Mouse (Mus musculus) right cerebral cortex, postnatal 4 days (tissue): ENCODE data around the gene Actl7b.

Source experiments
- DNase-seq: peaks from one replicate; pipeline ENCODE4 v3.0.0-alpha.2; 2022

The Actl7b gene

DNA sequence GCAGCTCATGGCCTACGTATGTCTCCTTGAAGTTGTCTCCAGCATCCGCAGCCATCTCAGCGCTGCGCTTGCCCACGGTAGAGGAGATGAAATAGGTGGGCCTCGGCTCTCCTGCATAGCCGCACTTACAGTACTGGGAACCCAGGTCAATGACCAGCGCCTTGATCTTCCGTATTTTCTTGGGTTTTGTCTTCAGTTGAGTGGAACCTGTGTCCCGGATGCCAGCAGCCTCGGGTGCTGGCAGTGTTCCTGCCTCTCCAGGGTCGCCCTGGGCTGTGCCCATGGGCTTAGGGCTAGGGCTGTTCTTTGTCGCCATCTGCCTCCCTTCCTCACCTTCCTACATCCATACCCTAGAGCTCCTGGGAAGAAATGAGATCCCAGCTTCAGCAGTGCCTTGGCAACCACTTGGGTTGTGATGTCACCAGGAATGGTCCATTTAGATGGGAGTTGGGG, at the start of gene Actl7b:
Gene Actl7b, minus strand, starts transcription at position 403 of the 453 bp plus-strand sequence.
- no peak for DNase-seq

DNA sequence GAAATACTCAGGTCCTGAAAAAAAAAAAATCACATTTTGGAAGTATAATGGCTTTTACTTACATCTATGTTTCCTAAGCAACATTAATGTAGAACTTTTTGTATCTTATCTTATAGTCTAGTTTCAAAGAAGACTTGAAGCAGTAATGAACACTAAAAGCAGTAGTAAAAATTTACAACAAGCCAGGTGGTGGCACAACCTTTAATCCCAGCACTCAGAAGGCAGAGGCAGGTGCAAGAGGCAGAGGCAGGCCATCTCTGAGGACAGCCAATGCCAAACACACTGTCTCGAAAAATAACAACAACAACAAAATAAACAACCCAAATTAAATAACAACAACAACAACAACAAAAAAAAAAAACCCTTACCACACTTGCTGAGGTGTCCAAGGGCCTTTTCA, 29.8 kb upstream of the Actl7b start:
- DNase-seq: no peak

DNA sequence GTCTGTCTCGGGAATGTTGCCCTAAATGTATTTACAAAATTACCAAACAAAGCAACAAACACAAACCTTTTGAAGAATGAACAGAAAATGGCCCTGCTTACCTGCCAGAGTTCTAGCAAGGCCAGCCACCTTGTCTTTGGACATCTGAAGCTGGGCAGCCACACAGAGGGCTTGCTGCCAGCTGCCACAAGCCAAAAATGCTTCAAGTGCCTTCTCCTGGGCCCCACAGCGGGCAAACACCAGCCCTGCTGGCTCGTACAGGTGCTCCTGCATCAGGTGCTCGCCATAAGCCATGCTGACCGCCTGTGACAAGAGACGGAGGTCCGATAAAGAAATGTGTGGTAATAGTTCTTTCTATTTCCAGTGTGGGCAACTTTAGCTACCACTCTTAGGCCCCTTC, 27.7 kb upstream of the Actl7b start:
- DNase-seq: no peak

DNA sequence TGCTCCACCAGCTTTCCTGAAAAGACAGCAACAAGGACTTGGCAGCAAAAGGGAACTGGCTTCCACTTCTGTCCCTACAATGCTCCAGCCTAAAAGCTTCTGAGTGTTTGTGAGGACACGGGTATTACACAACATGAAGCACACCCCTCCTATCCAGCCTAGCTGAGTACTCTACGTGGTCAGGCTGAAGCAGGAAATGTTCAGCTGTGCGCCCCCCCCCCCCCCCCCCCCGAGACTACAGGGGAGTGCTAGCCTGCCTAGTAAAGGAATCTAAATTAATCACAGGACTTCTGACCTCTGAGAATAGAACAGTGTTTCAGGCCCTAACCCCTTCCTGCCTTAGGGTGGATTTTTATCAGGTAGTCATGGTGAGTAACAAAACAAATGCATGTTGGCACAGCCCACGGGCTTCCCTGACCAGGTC, 26.6 kb upstream of the Actl7b start:
- DNase-seq: no peak

- DNase-seq: no peak
Measured at GRCm38 (mm10) chr4:56757693-56758092, 16.4 kb upstream of the Actl7b start.

DNA sequence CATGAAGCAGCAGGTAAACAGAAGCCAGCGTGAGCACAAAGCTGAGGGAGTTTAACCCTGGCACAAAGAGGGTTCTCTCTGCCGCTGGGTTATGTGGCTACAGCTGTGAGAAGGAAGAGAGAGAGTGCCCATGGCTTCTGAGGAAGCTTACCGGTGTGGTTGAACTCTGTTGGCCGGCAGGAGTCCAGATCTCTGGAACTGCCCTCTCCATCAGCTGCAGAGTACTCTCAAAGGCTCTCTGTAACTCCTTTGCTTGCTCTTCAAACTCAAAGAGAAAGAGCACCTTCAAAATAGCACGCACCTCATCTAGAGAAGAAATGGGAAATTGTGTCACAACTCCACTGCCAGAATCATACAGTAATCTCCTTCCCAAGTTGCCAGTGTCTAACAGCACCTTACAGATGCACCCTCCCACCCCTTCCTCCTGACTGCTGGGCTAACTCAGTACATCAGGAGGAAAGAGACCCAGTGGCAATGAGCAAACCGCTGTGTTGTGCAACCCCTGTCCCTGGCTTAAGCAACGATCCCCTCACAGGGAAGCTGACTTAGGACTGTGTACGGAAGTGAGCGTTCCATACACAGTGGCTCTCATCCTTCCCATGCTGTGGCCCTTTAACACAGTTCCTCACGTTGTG, 15.8 kb upstream of the Actl7b start:
- DNase-seq: no peak

- no peak for DNase-seq
Measured at GRCm38 (mm10) chr4:56756021-56756420, 14.8 kb upstream of the Actl7b start.

DNA sequence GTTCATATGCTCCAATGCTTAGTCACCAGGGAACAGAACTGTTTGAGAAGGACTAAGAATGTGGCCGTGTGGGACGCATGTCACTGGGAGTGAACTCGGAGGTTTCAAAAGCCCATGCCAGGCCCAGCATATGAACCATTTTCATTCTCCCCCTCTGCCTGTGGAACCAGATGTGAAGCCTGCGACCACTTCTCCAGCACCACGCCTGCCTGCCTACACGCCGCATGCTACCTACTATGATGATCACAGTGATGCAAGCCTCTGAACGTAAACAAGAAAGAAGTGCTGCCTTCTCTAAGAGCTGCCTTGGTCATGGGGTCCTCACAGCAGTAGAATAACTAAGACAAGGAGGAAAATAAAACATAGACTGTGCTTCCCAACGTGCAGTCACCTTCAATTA, 6.2 kb upstream of the Actl7b start:
- no peak for DNase-seq

DNA sequence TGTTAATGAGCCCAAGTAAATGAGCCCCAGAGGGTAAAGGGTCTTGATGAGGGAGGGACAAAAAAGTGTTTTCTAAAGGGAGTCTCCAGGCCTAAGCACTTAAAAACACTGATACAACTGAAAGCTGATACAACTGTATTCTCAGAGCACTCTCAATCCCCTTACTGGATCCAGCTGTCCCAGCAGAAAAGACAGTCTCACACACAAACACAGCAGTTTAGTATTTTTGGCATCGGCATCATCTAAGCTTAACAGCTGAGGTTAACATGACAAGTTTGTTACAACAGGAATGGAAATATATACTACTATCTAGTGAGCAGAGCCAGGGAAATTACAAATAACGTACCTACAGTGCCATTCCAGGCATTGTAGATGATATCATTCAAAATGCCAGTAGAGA, 5.1 kb upstream of the Actl7b start:
- DNase-seq: no peak

DNA sequence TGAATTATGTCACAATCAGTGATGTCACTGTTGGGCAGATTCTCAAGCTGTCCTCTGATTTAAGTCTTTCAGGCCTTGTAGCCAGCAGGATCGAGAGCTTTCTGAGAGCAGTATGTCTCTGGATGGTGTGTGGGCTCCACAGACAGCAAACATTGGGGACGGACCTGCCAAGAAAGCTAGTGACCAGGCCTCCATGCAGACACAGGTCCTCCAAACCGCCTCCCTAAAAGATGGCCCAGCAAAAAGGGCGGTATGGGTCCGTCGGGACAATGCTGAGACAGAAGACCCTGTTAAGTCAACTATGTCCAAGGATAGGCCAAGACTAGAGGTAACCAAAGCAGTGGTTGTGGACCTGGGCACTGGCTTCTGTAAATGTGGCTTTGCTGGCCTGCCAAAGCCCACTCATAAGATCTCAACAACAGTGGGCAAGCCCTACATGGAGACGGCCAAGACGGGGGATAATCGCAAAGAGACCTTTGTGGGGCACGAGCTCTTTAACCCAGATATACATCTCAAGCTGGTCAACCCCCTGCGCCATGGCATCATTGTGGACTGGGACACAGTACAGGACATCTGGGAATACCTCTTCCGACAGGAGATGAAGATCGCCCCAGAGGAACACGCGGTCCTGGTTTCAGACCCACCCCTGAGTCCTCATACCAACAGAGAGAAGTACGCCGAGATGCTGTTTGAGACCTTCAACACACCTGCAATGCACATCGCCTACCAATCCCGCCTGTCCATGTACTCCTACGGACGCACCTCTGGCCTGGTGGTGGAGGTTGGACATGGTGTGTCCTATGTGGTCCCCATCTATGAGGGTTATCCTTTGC, 2.3 kb upstream of the Actl7b start, which contains the start of gene Actl7a:
Gene Actl7a, plus strand, starts transcription at position 51 of the 833 bp plus-strand sequence.
- no peak for DNase-seq

- no peak for DNase-seq
Measured at GRCm38 (mm10) chr4:56742698-56743097, 1.5 kb upstream of the Actl7b start.

GRCm38 (mm10) chr4:56740611-56741010, 632 bp downstream of the Actl7b start:
- no peak for DNase-seq

DNA sequence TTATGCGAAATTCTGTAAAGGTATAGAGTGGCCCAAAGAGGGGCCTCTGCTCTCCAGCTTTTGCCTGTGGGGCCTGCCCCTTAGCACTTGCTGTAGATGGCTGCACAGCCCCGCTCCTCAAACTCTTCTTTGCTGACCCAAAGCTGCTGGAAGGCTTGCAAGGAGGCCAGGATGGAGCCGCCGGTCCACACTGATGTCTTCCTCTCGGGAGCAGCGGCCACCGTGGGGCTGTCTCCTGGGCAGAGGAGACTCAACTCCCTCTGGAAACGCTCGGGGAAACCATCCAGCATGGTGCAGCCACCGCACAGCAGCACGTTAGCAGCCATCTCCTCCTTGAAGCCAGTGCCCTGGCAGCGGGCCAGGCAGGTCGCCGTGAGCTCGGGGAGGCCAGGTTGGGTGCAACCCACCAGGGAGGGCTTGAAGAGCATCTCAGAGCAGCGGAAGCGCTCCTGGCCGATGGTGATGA, 1.2 kb downstream of the Actl7b start, which contains the start of gene Gm26657:
Gene Gm26657, plus strand, starts transcription at position 51 of the 466 bp plus-strand sequence.
- DNase-seq: no peak

DNA sequence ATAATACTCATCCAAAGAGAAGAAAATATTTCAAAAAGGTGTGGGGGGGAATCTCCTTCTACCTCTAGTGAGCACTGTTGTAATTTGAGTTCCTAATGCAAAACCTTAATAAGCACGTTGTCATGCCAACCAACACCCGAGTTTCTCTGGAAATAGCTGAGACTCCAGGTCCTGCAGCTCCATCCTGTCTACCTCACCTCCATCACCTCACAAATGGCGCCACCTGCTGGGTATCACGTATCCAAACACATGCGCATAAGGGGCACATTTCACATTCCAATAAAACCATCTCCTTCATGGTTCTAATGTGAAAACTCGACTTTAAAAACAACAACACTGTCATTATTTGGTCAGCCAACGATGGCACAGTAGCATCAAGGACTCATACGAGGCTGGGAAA, 15.4 kb downstream of the Actl7b start:
- DNase-seq: peak; percentile 33

GRCm38 (mm10) chr4:56723237-56723636, 18.0 kb downstream of the Actl7b start:
- no peak for DNase-seq

GRCm38 (mm10) chr4:56722346-56722745, 18.9 kb downstream of the Actl7b start:
- no peak for DNase-seq

DNA sequence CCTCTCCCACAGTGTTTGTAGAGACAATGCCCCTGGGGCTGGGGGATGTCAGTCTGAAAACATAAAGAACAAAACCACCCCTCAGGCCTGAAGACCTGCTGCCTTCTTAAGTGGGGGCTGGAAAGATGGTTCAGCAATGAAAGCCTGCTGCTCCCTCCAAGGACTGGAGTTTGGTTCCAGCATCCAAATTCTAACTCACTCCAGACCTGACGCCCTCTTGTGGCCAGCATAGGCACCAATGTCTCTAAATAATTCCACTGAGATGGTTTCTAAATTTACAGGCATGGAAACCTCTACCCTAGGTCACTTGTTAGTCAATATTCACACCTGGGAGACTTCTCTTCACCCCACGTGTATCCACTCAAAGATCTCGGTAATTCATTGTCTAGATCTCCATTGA, 19.8 kb downstream of the Actl7b start:
- DNase-seq: peak; percentile 53

- no peak for DNase-seq
Measured at GRCm38 (mm10) chr4:56720403-56720802, 20.8 kb downstream of the Actl7b start.

DNA sequence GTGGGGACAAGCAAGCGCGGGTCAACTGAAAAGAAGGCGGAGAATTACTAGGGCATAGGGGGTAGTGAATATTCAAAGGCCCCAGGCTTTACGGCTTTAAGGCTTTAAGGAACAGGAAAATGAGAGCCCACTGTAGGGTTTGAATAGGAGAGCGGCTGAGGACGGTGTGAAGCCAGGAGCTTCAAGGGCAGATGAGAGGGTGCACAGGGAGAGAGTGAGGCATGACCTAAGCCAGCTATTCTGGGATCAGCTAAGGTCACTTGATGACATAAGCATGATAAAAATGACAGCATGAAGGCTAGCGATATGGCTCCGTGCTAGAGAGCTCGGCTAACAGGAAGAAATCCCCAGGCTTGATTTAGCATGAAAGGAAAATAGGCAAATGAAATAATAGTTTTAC, 21.8 kb downstream of the Actl7b start:
- DNase-seq: no peak

DNA sequence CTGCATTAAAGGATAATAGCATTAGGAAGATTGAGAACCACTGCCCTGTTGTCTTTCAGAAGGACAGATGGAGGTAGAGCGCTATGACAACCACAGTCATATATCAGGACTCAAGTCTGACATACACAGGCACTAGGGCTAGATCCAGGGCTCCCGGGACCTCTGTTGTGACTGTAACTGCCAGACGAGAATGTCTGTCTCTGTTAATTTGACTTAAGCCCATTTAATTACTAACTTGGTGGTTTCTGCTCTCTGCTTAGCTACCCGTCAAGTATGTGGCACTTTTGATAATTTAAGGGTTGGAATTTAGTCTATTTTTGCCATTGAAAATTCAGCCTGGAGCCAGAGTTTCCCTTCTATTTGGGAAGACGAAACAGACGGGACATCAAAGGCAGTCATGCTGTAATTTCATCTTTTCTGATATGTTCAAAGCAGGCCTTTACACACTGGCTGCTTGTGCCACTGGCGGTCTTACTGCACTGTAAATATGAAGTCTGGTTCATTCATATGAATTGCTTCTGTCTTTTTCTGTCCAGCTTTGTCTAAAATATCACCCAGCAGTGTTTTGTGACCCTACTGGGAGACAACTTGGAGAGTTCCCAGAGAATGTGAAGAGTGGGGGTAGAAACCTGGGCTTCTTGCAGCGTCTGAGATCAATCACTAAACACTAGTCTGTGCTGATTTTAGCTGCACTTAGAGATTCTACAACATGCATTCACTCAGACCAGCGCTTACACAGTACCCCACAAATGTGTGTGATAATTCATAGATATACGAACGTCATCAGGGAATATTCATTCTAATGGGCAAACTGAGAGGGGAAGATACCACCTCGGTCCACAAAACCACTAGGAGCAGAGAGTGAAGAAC, 22.4 kb downstream of the Actl7b start:
- DNase-seq: no peak

DNA sequence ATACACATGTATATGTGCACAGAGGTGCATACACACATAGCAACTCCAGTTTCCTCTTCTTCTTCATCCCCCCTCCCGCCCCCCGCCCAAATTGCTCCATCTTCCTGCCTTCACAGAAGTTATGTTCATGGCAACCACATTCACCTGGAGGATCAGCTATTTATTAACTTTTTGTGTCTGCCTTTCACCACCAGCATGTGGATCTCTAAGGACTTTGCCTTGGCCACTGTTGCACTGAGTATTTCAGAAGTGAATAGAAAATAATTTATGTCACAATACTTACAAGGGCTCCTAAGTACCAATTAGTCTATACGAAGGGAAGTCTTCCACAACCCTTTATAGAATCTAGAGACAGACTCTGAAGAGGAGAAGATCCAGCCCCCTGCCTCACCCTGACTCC, 23.3 kb downstream of the Actl7b start:
- no peak for DNase-seq

DNA sequence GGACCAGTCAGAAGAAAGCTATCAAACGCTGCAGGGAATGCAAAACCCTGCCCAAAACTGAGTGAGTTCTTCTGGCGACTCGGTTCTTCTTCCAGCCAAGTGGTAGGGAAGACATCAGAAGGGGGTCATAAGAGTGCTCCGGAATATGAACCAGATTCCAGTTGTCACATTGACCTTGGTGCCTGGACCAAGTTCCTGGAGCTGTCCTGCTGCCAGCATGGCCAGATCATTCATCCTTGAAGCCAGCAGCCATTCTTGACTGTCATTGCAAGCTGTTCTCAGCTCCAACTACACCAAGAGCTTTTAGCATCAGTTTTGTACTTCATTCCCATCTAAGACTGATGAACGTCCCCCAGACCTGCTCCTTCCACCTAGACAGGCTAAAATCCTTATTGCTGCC, 24.4 kb downstream of the Actl7b start:
- no peak for DNase-seq

DNA sequence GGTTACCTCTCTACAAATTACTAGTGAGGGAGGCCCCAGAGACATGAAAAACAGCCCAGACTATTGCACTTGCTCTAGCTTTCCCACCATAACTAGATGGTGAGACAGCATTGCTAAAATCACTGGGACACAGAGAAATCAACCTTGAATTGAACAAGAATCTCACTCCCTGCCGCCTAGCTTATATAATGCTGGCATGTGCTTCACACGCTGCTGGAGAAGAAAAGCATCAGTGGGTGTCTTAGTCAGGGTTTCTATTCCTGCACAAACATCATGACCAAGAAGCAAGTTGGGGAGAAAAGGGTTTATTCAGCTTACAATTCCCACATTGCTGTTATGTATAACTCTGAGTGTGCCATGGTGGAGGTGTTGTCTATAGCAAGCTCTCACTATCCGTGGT, 28.1 kb downstream of the Actl7b start:
- no peak for DNase-seq
